Mouse (Mus musculus) liver, adult 2 months (tissue): ENCODE measurements around the gene Mtln. TPM values are rescaled to one million over a fixed set of nuclear protein-coding genes. Genes with fewer than 3 reads are reported as not detected.

Experiments
- DNase-seq: peaks from one replicate; pipeline ENCODE4 v3.0.0-alpha.2; 2011; ENCODE audit warnings: low read depth, low spot score; ENCODE audit errors: extremely low read depth
- H3K27ac ChIP-seq: fragments of 200-500 bp; replicated peaks from 2 replicates; pipeline ENCODE4 v1.5.1; 2012; ENCODE audit warnings: low read depth, mild to moderate bottlenecking, control low read depth, inconsistent platforms, low read length; ENCODE audit not compliant: insufficient read depth
- H3K27me3 ChIP-seq: fragments of 200-500 bp; 2 replicates; pipeline ENCODE4 v1.6.1; 2012; ENCODE audit warnings: mild to moderate bottlenecking, moderate library complexity, low read length, inconsistent platforms; ENCODE audit not compliant: control insufficient read depth, insufficient read depth
- H3K36me3 ChIP-seq: fragments of 200-500 bp; 2 replicates; pipeline ENCODE4 v1.6.1; 2012; ENCODE audit warnings: low read length, inconsistent platforms; ENCODE audit not compliant: control insufficient read depth, insufficient read depth
- H3K4me1 ChIP-seq: fragments of 200-500 bp; 2 replicates; pipeline ENCODE4 v1.6.1; 2011; ENCODE audit warnings: low read length; ENCODE audit not compliant: control insufficient read depth, insufficient read depth
- H3K4me3 ChIP-seq: fragments of 200-500 bp; 2 replicates; pipeline ENCODE4 v1.5.1; 2011; ENCODE audit warnings: low read depth, mild to moderate bottlenecking, control low read depth, low read length, moderate library complexity; ENCODE audit not compliant: insufficient read depth
- H3K79me2 ChIP-seq: fragments of 200-500 bp; 2 replicates; pipeline ENCODE4 v1.6.1; 2012; ENCODE audit warnings: inconsistent platforms, mild to moderate bottlenecking, low read length, moderate library complexity; ENCODE audit not compliant: control insufficient read depth, insufficient read depth
- H3K9ac ChIP-seq: fragments of 200-500 bp; 2 replicates; pipeline ENCODE4 v1.6.1; 2012; ENCODE audit warnings: low read depth, mild to moderate bottlenecking, control low read depth, inconsistent platforms, low read length
- CTCF ChIP-seq: fragments of 200-500 bp; IDR thresholded peaks from 2 replicates; pipeline ENCODE4 v1.5.1; 2011; ENCODE audit warnings: low read depth, low read length, control low read depth
- POLR2A ChIP-seq: fragments of 200-500 bp; IDR thresholded peaks from 2 replicates; pipeline ENCODE4 v1.6.1; 2011; ENCODE audit warnings: low read length, control low read depth; ENCODE audit not compliant: insufficient read depth; ENCODE audit errors: extremely low read depth
- WGBS: fragments of 180-500 bp; shearing (Covaris S2); methylation state at CpG from one replicate; pipeline ENCODE4 v1.1.7; 2018; 5-methylcytosine and 5-hydroxymethylcytosine counted together
- polyA plus RNA-seq: library from polyadenylated mRNA; depleted of rRNA; stranded (reverse); fragments of >200 nt; gene quantifications from 2 replicates; pipeline ENCODE4 v1.2.3, GENCODE M21; 2012; rRNA removed
- total RNA-seq: library from RNA; depleted of rRNA; stranded (reverse); fragments of >200 nt; gene quantifications from 2 replicates; pipeline ENCODE4 v1.2.3, GENCODE M21; 2014; rRNA removed

The Mtln gene
- total and polyA plus RNA-seq, 2 experiments = 29.9 to 47.6 TPM

DNA sequence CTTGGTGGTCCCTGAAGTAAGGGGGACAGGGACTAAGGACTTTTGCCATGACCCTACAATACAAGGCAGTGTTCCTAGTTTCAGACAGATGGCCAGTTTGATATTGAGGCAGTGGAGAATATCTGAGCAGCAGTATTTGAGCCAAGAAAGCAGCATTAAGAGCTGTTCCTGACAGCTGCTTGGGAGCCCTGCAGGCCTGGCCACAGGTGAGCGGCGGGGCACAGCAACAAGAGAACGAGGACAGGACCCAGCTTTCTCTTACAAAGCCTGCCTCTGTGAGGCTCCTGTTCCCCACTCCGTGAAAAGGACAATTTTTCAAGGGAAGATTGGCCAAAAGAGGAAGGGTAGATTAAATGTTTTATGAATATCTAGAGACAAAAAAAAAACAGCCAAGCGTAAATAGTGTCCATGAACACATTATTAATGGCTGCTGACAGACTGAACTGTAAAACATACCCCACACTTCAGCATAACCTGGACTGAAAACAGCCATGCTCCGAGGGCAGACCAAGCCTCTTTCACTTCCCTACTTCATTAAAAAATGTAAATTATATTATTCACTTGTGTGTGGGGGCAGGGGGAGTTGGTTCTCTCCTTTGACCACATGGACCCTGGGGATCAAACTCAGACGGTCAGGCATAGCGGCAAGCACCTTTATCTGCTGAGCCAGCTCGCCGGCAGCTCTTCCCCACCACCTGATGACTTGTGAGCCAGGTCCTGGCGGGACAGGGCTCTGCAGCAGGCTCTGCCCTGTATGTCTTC is 40.3 kb downstream of the Mtln start:
- no peaks in the 10 kb centered on the region for H3K36me3 ChIP-seq
- whole genome bisulfite sequencing = 80% methylated on average over 11 of the region's 11 CpGs
- H3K27ac ChIP-seq = no peak overlapping the region
- H3K27me3 ChIP-seq = no peaks in the 10 kb centered on the region
- H3K9ac ChIP-seq = no peak overlapping the region
- H3K79me2 ChIP-seq = no peaks in the 10 kb centered on the region
- TF ChIP-seq POLR2A (no peak), CTCF (no peak)
- H3K4me3 ChIP-seq = no peak overlapping the region
- no peak for DNase-seq
- no peaks in the 10 kb centered on the region for H3K4me1 ChIP-seq

DNA sequence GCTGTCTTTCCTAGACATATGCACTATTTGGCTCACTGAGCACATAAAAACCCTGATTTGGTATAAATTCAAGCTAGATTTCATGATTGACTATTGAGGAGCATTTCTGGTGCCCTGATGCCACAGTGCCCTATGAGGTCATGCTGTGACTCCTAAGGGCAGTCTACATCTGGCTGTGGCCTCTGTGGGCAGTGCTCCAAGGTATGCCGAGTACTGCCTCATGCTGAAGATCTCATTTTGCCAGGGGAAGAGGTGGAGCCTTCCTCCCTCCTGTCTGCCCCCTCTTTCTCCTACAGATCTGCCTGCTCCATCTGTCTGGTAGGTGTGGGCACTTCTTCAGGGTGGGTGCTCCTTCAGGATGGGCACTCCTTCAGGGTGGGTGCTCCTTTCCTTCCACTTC is 42.9 kb downstream of the Mtln start:
- 16% methylated on average over 1 of the region's 1 CpGs for WGBS
- Histone ChIP-seq H3K79me2 (no peaks in the 10 kb centered on the region), H3K27me3 (no peaks in the 10 kb centered on the region), H3K4me1 (no peaks in the 10 kb centered on the region), H3K9ac (no peak overlapping the region), H3K27ac (no peak overlapping the region), H3K36me3 (no peaks in the 10 kb centered on the region), H3K4me3 (no peak overlapping the region)
- DNase-seq = peak; percentile 35
- no peak for TF ChIP-seq POLR2A
- no peak for TF ChIP-seq CTCF

DNA sequence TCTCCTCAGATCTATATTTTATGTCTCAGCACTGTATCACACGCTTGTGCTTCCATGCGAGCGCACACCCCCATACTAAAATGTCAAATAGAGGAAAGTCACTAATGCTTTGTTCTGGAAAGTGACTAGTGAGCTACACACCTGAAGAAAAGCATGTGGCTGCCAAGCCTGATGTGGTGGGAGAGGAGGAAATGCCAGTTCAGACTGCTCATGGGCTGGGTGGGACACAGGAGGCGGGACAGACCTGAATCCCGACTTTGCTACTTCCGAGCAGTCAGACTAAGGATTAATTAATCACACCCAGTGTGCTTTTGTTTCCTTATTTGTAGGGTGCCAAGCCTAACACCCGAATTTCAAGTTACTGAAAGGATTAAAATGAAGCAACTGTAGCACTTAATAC is 44.0 kb downstream of the Mtln start:
- Histone ChIP-seq H3K9ac (no peak overlapping the region), H3K79me2 (no peaks in the 10 kb centered on the region), H3K4me1 (no peaks in the 10 kb centered on the region), H3K4me3 (no peak overlapping the region), H3K27ac (no peak overlapping the region), H3K27me3 (no peaks in the 10 kb centered on the region), H3K36me3 (no peaks in the 10 kb centered on the region)
- no peak for DNase-seq
- 78% methylated on average over 7 of the region's 7 CpGs for WGBS
- TF ChIP-seq CTCF = no peak
- TF ChIP-seq POLR2A = no peak

DNA sequence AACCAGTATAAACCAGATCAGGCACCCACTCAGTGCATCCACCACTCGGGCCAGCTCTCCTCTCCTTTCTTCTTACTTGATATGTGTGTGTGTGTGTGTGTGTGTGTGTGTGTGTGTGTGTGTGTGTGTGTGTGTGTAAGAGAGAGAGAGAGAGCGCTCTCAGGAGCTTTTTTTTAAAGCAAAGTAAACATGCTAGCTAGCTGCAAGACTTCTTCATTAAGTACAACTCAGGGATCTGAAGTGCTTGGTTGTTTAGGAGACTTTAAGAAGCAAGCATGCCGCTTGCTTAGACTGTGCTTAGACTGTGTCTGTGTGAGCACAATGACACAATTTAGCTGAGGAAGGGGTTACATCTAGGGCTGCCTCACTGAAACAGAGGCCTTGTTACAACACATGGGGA is 49.7 kb downstream of the Mtln start:
- no peak overlapping the region for H3K27ac ChIP-seq
- no peak overlapping the region for H3K9ac ChIP-seq
- H3K4me3 ChIP-seq = no peak overlapping the region
- no peak for DNase-seq
- no peaks in the 10 kb centered on the region for H3K79me2 ChIP-seq
- H3K36me3 ChIP-seq = no peaks in the 10 kb centered on the region
- no peaks in the 10 kb centered on the region for H3K27me3 ChIP-seq
- WGBS = 95% methylated on average over 3 of the region's 3 CpGs
- H3K4me1 ChIP-seq = peaks cover 2% of the 10 kb centered on the region; the same call in 1 of the 2 replicates
- TF ChIP-seq POLR2A = no peak
- TF ChIP-seq CTCF = no peak

Other genes starting within 250 kb of the Mtln start
- gene Zfp661, start 205.4 kb downstream of the Mtln start, total RNA-seq = 2.9 and 3.1 TPM in 2 replicates
- gene Zfp661, start 205.4 kb downstream of the Mtln start, polyA plus RNA-seq = 2.3 TPM in 2 replicates
- 53.2 and 59.9 TPM in 2 replicates for gene Mrps5, start 205.3 kb downstream of the Mtln start, total RNA-seq
- gene Mrps5, start 205.3 kb downstream of the Mtln start, polyA plus RNA-seq = 47.1 and 59.8 TPM in 2 replicates
- 0.34 and 0.65 TPM in 2 replicates for gene Mal, start 135.8 kb downstream of the Mtln start, total RNA-seq
- 0.05 and 0.15 TPM in 2 replicates for gene Mal, start 135.8 kb downstream of the Mtln start, polyA plus RNA-seq
- gene Mall, start 62.6 kb downstream of the Mtln start, total RNA-seq = not detected in 2 replicates
- 0.06 and 0.17 TPM in 2 replicates for gene Mall, start 62.6 kb downstream of the Mtln start, polyA plus RNA-seq
- 4.7 and 5.8 TPM in 2 replicates for gene Nphp1, start 3.6 kb downstream of the Mtln start, total RNA-seq
- 1.6 and 2.1 TPM in 2 replicates for gene Nphp1, start 3.6 kb downstream of the Mtln start, polyA plus RNA-seq
- 0.18 and 0.47 TPM in 2 replicates for gene Bub1, start 39.4 kb upstream of the Mtln start, total RNA-seq
- 0.06 TPM in 2 replicates for gene Bub1, start 39.4 kb upstream of the Mtln start, polyA plus RNA-seq
- not detected in 2 replicates for gene Acoxl, start 46.4 kb upstream of the Mtln start, total RNA-seq
- gene Acoxl, start 46.4 kb upstream of the Mtln start, polyA plus RNA-seq = 0.04 TPM in 1 of 2 replicates, not detected in the other